Mouse (Mus musculus): ENCODE data around the gene Nr1i2. TPM values are rescaled to one million over a fixed set of nuclear protein-coding genes. Genes with fewer than 3 reads are reported as not detected.

Nr1i2 gene
- polyA plus RNA-seq, 1 experiment, result not detected

GRCm38 (mm10) chr16:38285801-38286200 is 8.8 kb downstream of the Nr1i2 start:
- Histone ChIP-seq H3K4me1 (ENCODE audit: control insufficient read depth, insufficient read depth, low read length) (no peaks in the 10 kb centered on the region), H3K36me3 (ENCODE audit: control insufficient read depth, insufficient read depth, low read length, poor library complexity, severe bottlenecking) (no peaks in the 10 kb centered on the region), H3K9ac (ENCODE audit: low read depth, poor library complexity, severe bottlenecking) (no peak overlapping the region), H3K27me3 (ENCODE audit: control insufficient read depth, insufficient read depth, low read length, poor library complexity, severe bottlenecking) (no peaks in the 10 kb centered on the region), H3K9me3 (replicated peaks; ENCODE audit: control insufficient read depth, insufficient read depth, low read length, poor library complexity, severe bottlenecking) (no peaks in the 10 kb centered on the region), H3K27ac (ENCODE audit: insufficient read depth, low read length) (no peak overlapping the region), H3K4me3 (ENCODE audit: low read depth, low read length) (no peak overlapping the region)
- TF ChIP-seq EP300 (IDR thresholded peaks at IDR 0.05; ENCODE audit: insufficient read depth, low read depth, low read length) (no peak), POLR2A (IDR thresholded peaks at IDR 0.05; ENCODE audit: insufficient read depth, low read length) (no peak), CTCF (IDR thresholded peaks at IDR 0.05; ENCODE audit: low read depth, low read length) (no peak)

GRCm38 (mm10) chr16:38283300-38283699 is 11.3 kb downstream of the Nr1i2 start:
- Histone ChIP-seq H3K4me3 (ENCODE audit: low read depth, low read length) (no peak overlapping the region), H3K4me1 (ENCODE audit: control insufficient read depth, insufficient read depth, low read length) (no peaks in the 10 kb centered on the region), H3K9me3 (replicated peaks; ENCODE audit: control insufficient read depth, insufficient read depth, low read length, poor library complexity, severe bottlenecking) (no peaks in the 10 kb centered on the region), H3K27me3 (ENCODE audit: control insufficient read depth, insufficient read depth, low read length, poor library complexity, severe bottlenecking) (no peaks in the 10 kb centered on the region), H3K9ac (ENCODE audit: low read depth, poor library complexity, severe bottlenecking) (no peak overlapping the region), H3K36me3 (ENCODE audit: control insufficient read depth, insufficient read depth, low read length, poor library complexity, severe bottlenecking) (no peaks in the 10 kb centered on the region), H3K27ac (ENCODE audit: insufficient read depth, low read length) (no peak overlapping the region)
- TF ChIP-seq CTCF (IDR thresholded peaks at IDR 0.05; ENCODE audit: low read depth, low read length) (no peak), POLR2A (IDR thresholded peaks at IDR 0.05; ENCODE audit: insufficient read depth, low read length) (no peak), EP300 (IDR thresholded peaks at IDR 0.05; ENCODE audit: insufficient read depth, low read depth, low read length) (no peak)

GRCm38 (mm10) chr16:38282559-38283160 is 12.0 kb downstream of the Nr1i2 start:
- Histone ChIP-seq H3K9me3 (replicated peaks; ENCODE audit: control insufficient read depth, insufficient read depth, low read length, poor library complexity, severe bottlenecking) (no peaks in the 10 kb centered on the region), H3K4me3 (ENCODE audit: low read depth, low read length) (no peak overlapping the region), H3K36me3 (ENCODE audit: control insufficient read depth, insufficient read depth, low read length, poor library complexity, severe bottlenecking) (no peaks in the 10 kb centered on the region), H3K4me1 (ENCODE audit: control insufficient read depth, insufficient read depth, low read length) (no peaks in the 10 kb centered on the region), H3K27ac (ENCODE audit: insufficient read depth, low read length) (no peak overlapping the region), H3K27me3 (ENCODE audit: control insufficient read depth, insufficient read depth, low read length, poor library complexity, severe bottlenecking) (no peaks in the 10 kb centered on the region), H3K9ac (ENCODE audit: low read depth, poor library complexity, severe bottlenecking) (no peak overlapping the region)
- TF ChIP-seq CTCF (IDR thresholded peaks at IDR 0.05; ENCODE audit: low read depth, low read length) (no peak), POLR2A (IDR thresholded peaks at IDR 0.05; ENCODE audit: insufficient read depth, low read length) (no peak), EP300 (IDR thresholded peaks at IDR 0.05; ENCODE audit: insufficient read depth, low read depth, low read length) (no peak)

DNA sequence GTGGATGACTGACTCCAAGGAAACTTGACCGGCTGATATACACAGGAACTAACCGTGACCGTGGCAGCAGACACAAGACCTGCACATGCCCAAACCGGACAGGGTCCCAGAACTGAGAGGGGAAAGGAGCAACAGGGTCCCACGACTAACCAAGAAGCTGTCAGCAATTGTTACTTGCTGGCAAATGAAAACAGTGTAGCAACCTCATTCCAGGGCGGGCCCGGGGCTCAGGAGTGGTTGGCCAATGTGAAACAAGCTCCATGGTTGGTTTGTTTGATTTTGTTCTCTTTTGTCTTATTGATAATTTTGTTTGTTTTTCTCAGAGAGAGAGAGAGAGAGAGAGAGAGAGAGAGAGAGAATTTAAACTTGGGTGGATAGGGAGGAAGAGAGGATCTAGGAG is 13.7 kb downstream of the Nr1i2 start:
- no peak overlapping the region for H3K27ac ChIP-seq (ENCODE audit: insufficient read depth, low read length)
- no peak overlapping the region for H3K4me3 ChIP-seq (ENCODE audit: low read depth, low read length)
- H3K4me1 ChIP-seq (ENCODE audit: control insufficient read depth, insufficient read depth, low read length), result no peaks in the 10 kb centered on the region
- H3K9me3 ChIP-seq (replicated peaks; ENCODE audit: control insufficient read depth, insufficient read depth, low read length, poor library complexity, severe bottlenecking), result no peaks in the 10 kb centered on the region
- H3K27me3 ChIP-seq (ENCODE audit: control insufficient read depth, insufficient read depth, low read length, poor library complexity, severe bottlenecking), result no peaks in the 10 kb centered on the region
- H3K36me3 ChIP-seq (ENCODE audit: control insufficient read depth, insufficient read depth, low read length, poor library complexity, severe bottlenecking), result no peaks in the 10 kb centered on the region
- H3K9ac ChIP-seq (ENCODE audit: low read depth, poor library complexity, severe bottlenecking), result no peak overlapping the region
- TF ChIP-seq POLR2A (IDR thresholded peaks at IDR 0.05; ENCODE audit: insufficient read depth, low read length) (no peak), CTCF (IDR thresholded peaks at IDR 0.05; ENCODE audit: low read depth, low read length) (no peak), EP300 (IDR thresholded peaks at IDR 0.05; ENCODE audit: insufficient read depth, low read depth, low read length) (no peak)

DNA sequence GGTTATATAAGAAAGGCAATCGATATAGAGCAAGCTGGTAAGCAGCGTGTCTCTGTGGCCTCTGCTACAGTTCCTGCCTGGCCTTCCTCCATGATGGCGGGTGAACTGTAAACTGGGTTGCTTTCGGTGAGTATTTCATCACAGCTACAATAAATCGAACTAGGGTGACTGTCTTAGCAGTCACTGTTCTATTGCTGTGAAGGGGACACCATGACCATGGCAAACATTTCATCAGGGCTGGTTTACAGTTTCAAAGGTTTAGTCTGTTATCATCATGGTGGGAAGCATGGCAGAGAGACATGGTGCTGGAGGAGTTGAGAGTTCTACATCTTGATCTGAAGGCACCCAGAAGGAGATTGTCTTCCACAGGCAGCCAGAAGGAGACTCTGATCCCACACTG is 14.8 kb downstream of the Nr1i2 start:
- no peak for TF ChIP-seq POLR2A (IDR thresholded peaks at IDR 0.05; ENCODE audit: insufficient read depth, low read length)
- TF ChIP-seq CTCF (IDR thresholded peaks at IDR 0.05; ENCODE audit: low read depth, low read length), result no peak
- Histone ChIP-seq H3K27me3 (ENCODE audit: control insufficient read depth, insufficient read depth, low read length, poor library complexity, severe bottlenecking) (no peaks in the 10 kb centered on the region), H3K9ac (ENCODE audit: low read depth, poor library complexity, severe bottlenecking) (no peak overlapping the region), H3K27ac (ENCODE audit: insufficient read depth, low read length) (no peak overlapping the region), H3K36me3 (ENCODE audit: control insufficient read depth, insufficient read depth, low read length, poor library complexity, severe bottlenecking) (no peaks in the 10 kb centered on the region), H3K4me1 (ENCODE audit: control insufficient read depth, insufficient read depth, low read length) (no peaks in the 10 kb centered on the region), H3K9me3 (replicated peaks; ENCODE audit: control insufficient read depth, insufficient read depth, low read length, poor library complexity, severe bottlenecking) (no peaks in the 10 kb centered on the region), H3K4me3 (ENCODE audit: low read depth, low read length) (no peak overlapping the region)

DNA sequence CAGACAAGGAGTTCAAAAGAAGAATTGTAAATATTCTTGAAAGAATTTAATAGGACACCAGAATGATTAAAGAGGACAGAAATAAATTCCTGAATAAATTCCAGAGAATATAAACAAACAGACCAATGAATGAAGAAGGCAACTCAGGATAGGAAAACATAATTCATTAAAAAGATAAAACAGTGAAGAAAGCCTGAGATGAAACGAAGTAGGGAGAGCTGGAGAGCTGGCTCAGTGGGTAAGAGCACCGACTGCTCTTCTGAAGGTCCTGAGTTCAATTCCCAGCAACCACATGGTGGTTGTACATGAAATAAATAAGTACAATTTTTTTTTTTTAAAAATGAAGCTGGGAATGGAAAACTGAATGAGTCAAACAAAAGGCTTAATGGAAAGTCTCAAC is 19.9 kb downstream of the Nr1i2 start:
- no peak for TF ChIP-seq EP300 (IDR thresholded peaks at IDR 0.05; ENCODE audit: insufficient read depth, low read depth, low read length)

More for the DNA sequence above, 19.9 kb downstream of the Nr1i2 start:
- H3K27me3 ChIP-seq (ENCODE audit: control insufficient read depth, insufficient read depth, low read length, poor library complexity, severe bottlenecking), result no peaks in the 10 kb centered on the region
- no peak overlapping the region for H3K27ac ChIP-seq (ENCODE audit: insufficient read depth, low read length)
- H3K4me1 ChIP-seq (ENCODE audit: control insufficient read depth, insufficient read depth, low read length), result peaks cover 1% of the 10 kb centered on the region
- H3K4me3 ChIP-seq (ENCODE audit: low read depth, low read length), result no peak overlapping the region
- no peaks in the 10 kb centered on the region for H3K36me3 ChIP-seq (ENCODE audit: control insufficient read depth, insufficient read depth, low read length, poor library complexity, severe bottlenecking)
- H3K9me3 ChIP-seq (replicated peaks; ENCODE audit: control insufficient read depth, insufficient read depth, low read length, poor library complexity, severe bottlenecking), result no peaks in the 10 kb centered on the region
- H3K9ac ChIP-seq (ENCODE audit: low read depth, poor library complexity, severe bottlenecking), result no peak overlapping the region

Measured in ES-Bruce4 (cell line).